Mouse (Mus musculus): ENCODE measurements around the gene Tpbgl. TPM values are rescaled to one million over a fixed set of nuclear protein-coding genes. Genes with fewer than 3 reads are reported as not detected.

Gene Tpbgl
- polyA plus RNA-seq, 1 experiment from 2014 or later = 2.9 TPM

DNA sequence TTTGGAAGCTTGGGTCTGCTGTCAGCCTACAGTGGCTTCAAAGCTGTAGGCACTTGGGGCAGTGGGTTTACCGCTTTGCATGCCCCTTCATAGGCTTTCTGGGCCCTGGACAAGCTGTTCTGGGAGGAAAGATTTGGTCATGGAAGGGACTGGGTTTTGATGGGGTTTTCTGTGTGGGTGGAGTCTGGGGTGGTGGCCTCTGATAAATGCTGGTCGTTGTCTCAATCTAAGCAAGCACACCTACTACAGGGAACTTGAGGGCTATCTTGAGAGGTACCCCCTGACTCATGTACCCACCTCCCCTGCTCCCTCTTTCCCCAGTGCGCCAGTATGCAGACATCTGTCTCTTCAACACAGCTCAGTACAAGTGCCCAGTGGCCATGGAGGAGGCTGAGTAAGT is 34.2 kb downstream of the Tpbgl start:
- no peaks in the 10 kb centered on the region for H3K9me3 ChIP-seq
- no peak for ATAC-seq (ENCODE audit: low FRiP score, low read depth)
- peaks cover 61% of the 10 kb centered on the region for H3K36me3 ChIP-seq
- WGBS = 96% methylated on average over 3 of the region's 3 CpGs
- H3K4me2 ChIP-seq (replicated peaks) = no peak overlapping the region
- H3K4me1 ChIP-seq = no peaks in the 10 kb centered on the region
- H3K27ac ChIP-seq = no peak overlapping the region
- no peak overlapping the region for H3K4me3 ChIP-seq
- no peaks in the 10 kb centered on the region for H3K27me3 ChIP-seq (replicated peaks)
- no peak overlapping the region for H3K9ac ChIP-seq

DNA sequence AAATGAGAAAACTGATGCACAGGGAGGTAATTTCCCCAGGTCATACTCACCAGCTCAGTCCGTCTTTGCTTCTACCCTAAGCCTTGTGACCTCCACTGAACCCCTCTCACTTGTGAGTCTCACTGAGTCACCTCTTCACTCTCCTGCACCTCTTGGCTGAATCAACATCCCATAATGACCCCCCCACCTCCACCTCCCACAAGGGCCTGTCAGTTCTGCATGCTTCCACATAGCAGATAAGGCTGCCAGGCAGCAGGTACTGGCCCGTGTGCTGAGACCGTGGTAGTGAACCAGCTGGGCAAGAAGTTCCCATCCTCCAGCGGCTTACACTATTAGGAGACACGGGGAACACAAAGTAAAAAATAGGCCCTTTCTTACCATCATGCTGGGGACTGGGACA is 36.3 kb downstream of the Tpbgl start:
- 46% methylated on average over 5 of the region's 5 CpGs for WGBS
- peaks cover 51% of the 10 kb centered on the region for H3K36me3 ChIP-seq
- H3K9ac ChIP-seq = no peak overlapping the region
- H3K4me3 ChIP-seq = no peak overlapping the region
- no peak; the same call in 1 of the 2 replicates for ATAC-seq (ENCODE audit: low FRiP score, low read depth)
- H3K4me1 ChIP-seq = peaks cover 5% of the 10 kb centered on the region; the same call in 1 of the 2 replicates
- H3K4me2 ChIP-seq (replicated peaks) = no peak overlapping the region
- no peaks in the 10 kb centered on the region for H3K27me3 ChIP-seq (replicated peaks)
- no peaks in the 10 kb centered on the region for H3K9me3 ChIP-seq
- no peak overlapping the region for H3K27ac ChIP-seq

GRCm38 (mm10) chr7:99590064-99590463 is 36.8 kb downstream of the Tpbgl start:
- Histone ChIP-seq H3K4me2 (replicated peaks) (no peak overlapping the region), H3K9ac (no peak overlapping the region), H3K4me3 (no peak overlapping the region), H3K27ac (no peak overlapping the region), H3K9me3 (no peaks in the 10 kb centered on the region), H3K36me3 (peaks cover 46% of the 10 kb centered on the region), H3K27me3 (replicated peaks) (no peaks in the 10 kb centered on the region), H3K4me1 (peaks cover 5% of the 10 kb centered on the region; the same call in 1 of the 2 replicates)
- 6% methylated on average over 3 of the region's 3 CpGs for WGBS
- 0 out of 2 replicates have a peak, but pooled peaks have one; percentile 19 for ATAC-seq (ENCODE audit: low FRiP score, low read depth)

DNA sequence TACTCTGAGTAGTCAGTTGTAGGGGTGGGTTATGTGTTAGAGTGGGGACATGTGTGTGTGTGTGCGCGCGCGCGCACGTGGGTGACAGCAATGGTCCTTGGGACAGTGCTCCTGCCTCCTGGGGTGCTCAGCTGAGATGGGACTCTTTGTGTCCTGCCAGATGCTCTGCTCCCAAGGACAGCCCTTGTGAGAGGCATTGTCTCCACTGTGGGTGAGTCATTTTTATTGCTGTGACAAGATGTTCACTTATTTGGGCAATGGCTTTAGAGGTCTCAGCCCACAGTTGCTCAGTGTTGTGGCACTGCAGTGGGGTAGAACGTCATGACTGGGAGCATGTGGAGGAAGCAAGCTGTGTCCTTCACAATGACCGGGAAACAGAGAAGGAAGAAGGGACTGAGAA is 40.9 kb downstream of the Tpbgl start:
- peaks cover 16% of the 10 kb centered on the region for H3K36me3 ChIP-seq
- no peak overlapping the region for H3K9ac ChIP-seq
- H3K4me1 ChIP-seq = peaks cover 21% of the 10 kb centered on the region
- no peaks in the 10 kb centered on the region for H3K27me3 ChIP-seq (replicated peaks)
- no peak overlapping the region for H3K4me3 ChIP-seq
- WGBS = 84% methylated on average over 8 of the region's 8 CpGs
- H3K4me2 ChIP-seq (replicated peaks) = no peak overlapping the region
- H3K27ac ChIP-seq = no peak overlapping the region
- ATAC-seq (ENCODE audit: low FRiP score, low read depth) = no peak
- no peaks in the 10 kb centered on the region for H3K9me3 ChIP-seq

- H3K9ac ChIP-seq = no peak overlapping the region
- H3K36me3 ChIP-seq = peaks cover 12% of the 10 kb centered on the region
- H3K9me3 ChIP-seq = no peaks in the 10 kb centered on the region
- no peak overlapping the region for H3K27ac ChIP-seq
- 86% methylated on average over 5 of the region's 5 CpGs for WGBS
- no peaks in the 10 kb centered on the region for H3K27me3 ChIP-seq (replicated peaks)
- no peak overlapping the region for H3K4me3 ChIP-seq
- H3K4me1 ChIP-seq = peaks cover 39% of the 10 kb centered on the region
- ATAC-seq (ENCODE audit: low FRiP score, low read depth) = no peak
- H3K4me2 ChIP-seq (replicated peaks) = no peak overlapping the region
Measured at GRCm38 (mm10) chr7:99583625-99584024, 43.3 kb downstream of the Tpbgl start.

DNA sequence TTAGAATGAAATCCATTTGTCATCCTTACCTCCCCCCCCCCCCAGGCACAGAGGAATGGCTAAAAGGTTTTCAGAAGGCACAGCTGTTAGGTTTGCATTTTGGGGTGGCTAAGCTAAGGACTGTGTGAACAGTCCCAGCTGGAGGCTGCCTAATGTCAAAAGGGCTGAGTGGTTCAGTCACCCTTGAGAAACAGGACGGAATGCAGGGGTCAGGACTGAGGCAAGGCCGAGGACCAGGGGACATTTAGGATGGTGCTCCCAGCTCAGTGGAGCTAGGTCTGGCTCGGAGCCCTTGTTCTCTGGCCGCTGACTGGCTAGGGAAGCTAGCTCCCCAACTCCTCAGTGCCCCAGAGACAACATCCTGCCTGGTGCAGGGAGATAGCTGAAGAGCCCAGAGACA is 44.0 kb downstream of the Tpbgl start:
- ATAC-seq (ENCODE audit: low FRiP score, low read depth) = peak; percentile 45; the same call in 1 of the 2 replicates
- Histone ChIP-seq H3K27ac (no peak overlapping the region), H3K9ac (no peak overlapping the region), H3K4me2 (replicated peaks) (no peak overlapping the region), H3K36me3 (peaks cover 5% of the 10 kb centered on the region; the same call in 1 of the 2 replicates), H3K9me3 (no peaks in the 10 kb centered on the region), H3K4me1 (peaks cover 39% of the 10 kb centered on the region), H3K27me3 (replicated peaks) (no peaks in the 10 kb centered on the region), H3K4me3 (no peak overlapping the region)
- WGBS = 29% methylated on average over 4 of the region's 4 CpGs

- peaks cover 39% of the 10 kb centered on the region for H3K4me1 ChIP-seq
Measured at GRCm38 (mm10) chr7:99582306-99582705, 44.6 kb downstream of the Tpbgl start.

GRCm38 (mm10) chr7:99580247-99580646 is 46.7 kb downstream of the Tpbgl start:
- no peaks in the 10 kb centered on the region for H3K27me3 ChIP-seq (replicated peaks)
- no peak overlapping the region for H3K9ac ChIP-seq
- no peaks in the 10 kb centered on the region for H3K9me3 ChIP-seq
- WGBS = 42% methylated on average over 6 of the region's 6 CpGs
- H3K27ac ChIP-seq = no peak overlapping the region
- H3K4me1 ChIP-seq = peaks cover 34% of the 10 kb centered on the region
- peak overlapping the region; percentile 40 for H3K4me2 ChIP-seq (replicated peaks)
- no peak overlapping the region for H3K4me3 ChIP-seq
- no peak for ATAC-seq (ENCODE audit: low FRiP score, low read depth)
- H3K36me3 ChIP-seq = no peaks in the 10 kb centered on the region

More at GRCm38 (mm10) chr7:99582306-99582705, 44.6 kb downstream of the Tpbgl start:
- no peak for ATAC-seq (ENCODE audit: low FRiP score, low read depth)
- no peaks in the 10 kb centered on the region for H3K9me3 ChIP-seq
- 59% methylated on average over 7 of the region's 7 CpGs for WGBS
- H3K36me3 ChIP-seq = no peaks in the 10 kb centered on the region
- H3K9ac ChIP-seq = no peak overlapping the region
- no peak overlapping the region for H3K4me2 ChIP-seq (replicated peaks)
- no peaks in the 10 kb centered on the region for H3K27me3 ChIP-seq (replicated peaks)
- no peak overlapping the region for H3K4me3 ChIP-seq
- H3K27ac ChIP-seq = no peak overlapping the region

- no peak for ATAC-seq (ENCODE audit: low FRiP score, low read depth)
- Histone ChIP-seq H3K4me1 (peaks cover 34% of the 10 kb centered on the region), H3K27me3 (replicated peaks) (no peaks in the 10 kb centered on the region), H3K9me3 (no peaks in the 10 kb centered on the region), H3K4me2 (replicated peaks) (peak overlapping the region; percentile 40), H3K27ac (no peak overlapping the region), H3K36me3 (no peaks in the 10 kb centered on the region), H3K4me3 (no peak overlapping the region), H3K9ac (peak overlapping the region; percentile 33; the same call in 1 of the 2 replicates)
- 9% methylated on average over 16 of the region's 16 CpGs for WGBS
Measured at GRCm38 (mm10) chr7:99579491-99580190, 47.3 kb downstream of the Tpbgl start.

DNA sequence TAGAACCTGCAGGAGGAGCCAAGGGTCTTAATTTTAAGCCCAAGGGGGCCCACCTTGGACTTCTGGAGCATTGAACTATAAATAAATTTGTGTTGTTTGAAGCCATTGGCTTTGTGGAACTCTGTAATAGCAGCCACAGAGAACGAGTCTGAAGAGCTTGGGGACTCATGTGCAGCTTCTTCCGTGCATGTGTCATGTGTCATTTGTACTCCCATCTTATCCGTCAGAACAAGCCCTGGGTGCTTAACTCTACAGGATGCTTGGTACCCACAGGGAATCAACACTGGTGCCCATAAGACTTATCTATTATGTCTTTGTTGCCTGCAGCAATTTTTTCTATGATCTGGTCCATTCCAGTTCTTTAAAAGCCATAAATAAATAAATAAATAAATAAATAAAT is 48.7 kb downstream of the Tpbgl start:
- Histone ChIP-seq H3K36me3 (no peaks in the 10 kb centered on the region), H3K27ac (no peak overlapping the region), H3K4me2 (replicated peaks) (no peak overlapping the region), H3K9ac (no peak overlapping the region), H3K4me3 (no peak overlapping the region), H3K27me3 (replicated peaks) (no peaks in the 10 kb centered on the region), H3K4me1 (peaks cover 37% of the 10 kb centered on the region), H3K9me3 (no peaks in the 10 kb centered on the region)
- WGBS = 82% methylated on average over 3 of the region's 3 CpGs
- ATAC-seq (ENCODE audit: low FRiP score, low read depth) = no peak

Other genes starting within 250 kb of the Tpbgl start
- gene Gdpd5, start 245.7 kb downstream of the Tpbgl start, polyA plus RNA-seq (2016; fragmentation: Nextera tagmentation; extraction: Ambion mirVana) = 51.6 and 60.8 TPM in 2 replicates
- gene Klhl35, start 161.1 kb downstream of the Tpbgl start, polyA plus RNA-seq (2016; fragmentation: Nextera tagmentation; extraction: Ambion mirVana) = 41.1 and 46.9 TPM in 2 replicates
- gene Rps3, start 143.4 kb downstream of the Tpbgl start, polyA plus RNA-seq (2016; fragmentation: Nextera tagmentation; extraction: Ambion mirVana) = 536 and 541 TPM in 2 replicates
- 16.3 and 18.4 TPM in 2 replicates for gene Arrb1, start 91.6 kb downstream of the Tpbgl start, polyA plus RNA-seq (2016; fragmentation: Nextera tagmentation; extraction: Ambion mirVana)
- gene Slco2b1, start 84.2 kb upstream of the Tpbgl start, polyA plus RNA-seq (2016; fragmentation: Nextera tagmentation; extraction: Ambion mirVana) = 3.7 and 4.7 TPM in 2 replicates
- not detected in 2 replicates for gene Olfr520, start 103.2 kb upstream of the Tpbgl start, polyA plus RNA-seq (2016; fragmentation: Nextera tagmentation; extraction: Ambion mirVana)
- not detected in 2 replicates for gene Olfr521, start 136.4 kb upstream of the Tpbgl start, polyA plus RNA-seq (2016; fragmentation: Nextera tagmentation; extraction: Ambion mirVana)
- gene Neu3, start 201.3 kb upstream of the Tpbgl start, polyA plus RNA-seq (2016; fragmentation: Nextera tagmentation; extraction: Ambion mirVana) = 1.3 and 2.2 TPM in 2 replicates
- 0.52 and 0.72 TPM in 2 replicates for gene Xrra1, start 232.0 kb upstream of the Tpbgl start, polyA plus RNA-seq (2016; fragmentation: Nextera tagmentation; extraction: Ambion mirVana)
- 337 and 365 TPM in 2 replicates for gene Spcs2, start 236.4 kb upstream of the Tpbgl start, polyA plus RNA-seq (2016; fragmentation: Nextera tagmentation; extraction: Ambion mirVana)

Measured in neural tube, embryonic 12.5 days (tissue).